Mouse (Mus musculus) C2C12 (cell line): ENCODE data around the gene Pdlim1. TPM values are rescaled to one million over a fixed set of nuclear protein-coding genes. Genes with fewer than 3 reads are reported as not detected.
A peak's percentile ranks its signal among the peaks of the same experiment; 100 is the strongest.

Experiments
- H3K27me3 ChIP-seq: one replicate; pipeline ENCODE4 v1.6.1; 2011; ENCODE audit not compliant: control insufficient read depth, insufficient read depth, insufficient read length
- H3K36me3 ChIP-seq: one replicate; pipeline ENCODE4 v1.6.1; 2011; ENCODE audit not compliant: control insufficient read depth, insufficient read depth
- H3K4me3 ChIP-seq: one replicate; pipeline ENCODE4 v1.5.1; 2011; ENCODE audit warnings: mild to moderate bottlenecking, control low read depth; ENCODE audit not compliant: poor library complexity, insufficient read depth, severe bottlenecking
- H3K79me2 ChIP-seq: one replicate; pipeline ENCODE4 v1.6.1; 2011; ENCODE audit not compliant: control insufficient read depth, insufficient read depth
- H3K79me3 ChIP-seq: one replicate; pipeline ENCODE4 v1.6.1; 2011; ENCODE audit warnings: low read depth, control low read depth
- H3ac ChIP-seq: one replicate; pipeline ENCODE3; 2011; ENCODE audit warnings: low read depth; ENCODE audit not compliant: control insufficient read depth, insufficient read length
- CEBPB ChIP-seq: IDR thresholded peaks from one replicate; pipeline ENCODE4 v1.6.1; 2011; ENCODE audit warnings: low read depth, mild to moderate bottlenecking, control low read depth, moderate library complexity
- CTCF ChIP-seq: IDR thresholded peaks from one replicate; pipeline ENCODE4 v1.5.1; 2011; ENCODE audit not compliant: control insufficient read depth, insufficient read depth, insufficient read length
- FOSL1 ChIP-seq: IDR thresholded peaks from one replicate; pipeline ENCODE4 v1.8.0; 2011; ENCODE audit warnings: mild to moderate bottlenecking, low read length; ENCODE audit not compliant: poor library complexity, insufficient read depth, severe bottlenecking
- MAX ChIP-seq: IDR thresholded peaks from one replicate; pipeline ENCODE4 v1.6.1; 2011; ENCODE audit warnings: mild to moderate bottlenecking, control low read depth
- MYOD1 ChIP-seq: IDR thresholded peaks from one replicate; pipeline ENCODE4 v1.6.1; 2011; ENCODE audit warnings: low read depth; ENCODE audit not compliant: control insufficient read depth, insufficient read length
- MYOG ChIP-seq: IDR thresholded peaks from one replicate; pipeline ENCODE4 v1.6.1; 2011; ENCODE audit not compliant: control insufficient read depth, insufficient read length; ENCODE audit errors: extremely low read depth
- USF1 ChIP-seq: IDR thresholded peaks from one replicate; pipeline ENCODE4 v1.6.1; 2011; ENCODE audit warnings: low read depth, mild to moderate bottlenecking, control low read depth, moderate library complexity
- polyA plus RNA-seq: library from polyadenylated mRNA; unstranded; fragments of >200 nt; fragmentation: generic; extraction: Trizol; gene quantifications from one replicate; pipeline ENCODE4 v1.2.1, GENCODE M21; 2012; ENCODE audit warnings: missing spikeins

Pdlim1 gene
- polyA plus RNA-seq, 1 experiment: 198 TPM

DNA sequence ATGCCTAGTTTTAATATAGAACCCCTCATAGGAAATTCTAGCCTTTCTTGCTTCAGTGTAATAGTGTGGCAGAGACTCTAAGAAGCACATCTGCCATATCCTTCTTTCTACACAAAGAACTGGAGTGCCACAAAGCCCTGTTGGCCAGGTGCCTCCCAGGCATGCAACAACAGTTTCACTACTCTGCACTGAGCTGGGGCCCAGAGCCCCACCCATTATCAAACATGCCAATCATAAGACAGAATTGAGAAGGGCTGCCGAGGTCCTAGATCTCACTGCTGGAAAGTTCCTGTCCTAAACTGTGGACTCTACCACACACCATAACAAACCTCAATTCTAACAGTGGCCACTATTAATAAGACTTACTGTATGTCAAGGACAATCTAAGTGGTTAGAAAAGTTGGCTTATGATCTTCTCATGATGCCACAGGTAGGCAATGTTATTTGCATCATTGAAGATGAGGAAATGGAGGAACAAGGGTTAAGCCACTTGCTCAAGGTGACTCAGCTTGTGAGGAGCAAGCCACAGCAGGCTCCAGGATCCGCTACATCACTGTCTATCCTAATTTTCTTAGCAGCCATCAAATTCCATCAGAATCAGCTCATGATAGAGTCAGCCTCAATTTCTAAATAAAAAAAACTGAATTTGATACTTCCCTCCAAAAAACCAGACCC is 15.1 kb downstream of the Pdlim1 start:
- no peak overlapping the region for H3ac ChIP-seq
- no peak overlapping the region for H3K4me3 ChIP-seq
- H3K79me2 ChIP-seq: peaks cover 100% of the 10 kb centered on the region
- peaks cover 47% of the 10 kb centered on the region for H3K79me3 ChIP-seq
- H3K36me3 ChIP-seq: peaks cover 17% of the 10 kb centered on the region
- H3K27me3 ChIP-seq: no peaks in the 10 kb centered on the region
- no peak for TF ChIP-seq USF1
- peak; percentile 23 for TF ChIP-seq MYOD1
- TF ChIP-seq CEBPB: peak; percentile 23

DNA sequence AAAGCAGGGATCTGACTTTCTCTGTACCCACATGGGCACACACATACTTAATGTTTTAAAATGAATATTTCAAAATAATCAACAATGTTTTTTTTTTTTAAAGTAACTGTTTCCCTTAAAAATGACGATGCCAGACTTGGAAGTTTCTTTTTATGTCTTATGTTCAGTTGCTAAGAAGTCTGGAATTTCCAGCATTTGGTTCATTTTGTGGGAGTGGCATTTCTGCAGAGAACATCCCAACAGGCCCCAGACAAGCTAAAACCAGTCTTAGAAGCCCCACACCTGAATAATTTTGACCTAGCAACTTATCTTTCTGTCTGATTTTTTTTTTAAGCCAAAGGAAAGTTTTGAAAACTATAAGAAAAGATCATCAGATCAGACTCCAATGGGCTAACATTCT is 16.1 kb downstream of the Pdlim1 start:
- peaks cover 41% of the 10 kb centered on the region for H3K79me3 ChIP-seq
- H3K79me2 ChIP-seq: peaks cover 94% of the 10 kb centered on the region
- H3ac ChIP-seq: no peak overlapping the region
- peaks cover 22% of the 10 kb centered on the region for H3K36me3 ChIP-seq
- TF ChIP-seq CEBPB (no peak), MYOG (no peak), USF1 (no peak), CTCF (no peak), MAX (no peak), MYOD1 (no peak), FOSL1 (no peak)
- no peaks in the 10 kb centered on the region for H3K27me3 ChIP-seq
- H3K4me3 ChIP-seq: no peak overlapping the region

DNA sequence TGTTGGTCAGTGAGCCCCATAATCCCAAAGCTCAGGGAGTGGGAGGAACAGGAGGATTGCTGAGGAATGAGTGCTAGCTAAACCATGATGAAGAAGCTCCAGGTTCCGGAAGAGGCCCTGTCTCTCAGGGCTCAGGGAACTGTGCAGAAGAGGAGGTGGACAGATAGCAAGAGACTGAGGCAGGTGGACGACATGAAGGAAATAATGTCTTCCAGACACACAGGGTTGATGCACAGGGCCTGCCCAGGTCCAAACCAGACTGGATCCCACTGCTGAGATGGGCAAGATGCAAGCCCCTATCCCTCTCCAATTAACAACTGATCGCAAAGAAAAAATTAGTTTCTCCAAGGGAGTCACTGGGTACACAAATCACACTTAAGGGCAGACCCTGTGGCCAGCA is 16.9 kb downstream of the Pdlim1 start:
- H3K79me2 ChIP-seq: peaks cover 86% of the 10 kb centered on the region
- no peak overlapping the region for H3K4me3 ChIP-seq
- H3K36me3 ChIP-seq: peaks cover 30% of the 10 kb centered on the region
- no peaks in the 10 kb centered on the region for H3K27me3 ChIP-seq
- H3ac ChIP-seq: no peak overlapping the region
- H3K79me3 ChIP-seq: peaks cover 34% of the 10 kb centered on the region
- TF ChIP-seq CEBPB (no peak), MAX (no peak), MYOG (no peak), FOSL1 (no peak), MYOD1 (no peak), CTCF (no peak), USF1 (no peak)

DNA sequence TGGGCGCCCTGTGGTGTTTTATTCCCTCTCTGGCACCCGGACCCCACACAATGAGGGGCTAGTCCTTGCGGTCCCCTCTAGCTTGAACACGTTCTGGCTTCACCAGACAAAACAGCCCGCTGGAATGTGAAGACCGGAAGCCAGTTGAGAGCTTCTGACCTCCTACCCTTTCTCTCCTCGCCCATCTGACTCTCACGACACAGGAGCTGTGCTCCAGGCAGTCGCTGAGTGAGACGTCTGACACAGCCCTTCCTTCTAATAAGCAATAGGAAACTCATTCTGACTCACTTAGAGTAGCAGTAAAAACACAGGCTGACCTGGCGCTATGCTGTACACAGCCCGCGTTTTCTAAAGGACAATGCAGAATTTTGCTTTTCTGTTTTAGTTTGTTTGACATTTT is 17.9 kb downstream of the Pdlim1 start:
- H3K79me3 ChIP-seq: peaks cover 30% of the 10 kb centered on the region
- no peak overlapping the region for H3K4me3 ChIP-seq
- H3K36me3 ChIP-seq: peaks cover 33% of the 10 kb centered on the region
- peaks cover 76% of the 10 kb centered on the region for H3K79me2 ChIP-seq
- no peak overlapping the region for H3ac ChIP-seq
- TF ChIP-seq MAX (no peak), MYOG (no peak), FOSL1 (no peak), MYOD1 (no peak), CTCF (no peak), USF1 (no peak), CEBPB (no peak)
- no peaks in the 10 kb centered on the region for H3K27me3 ChIP-seq

DNA sequence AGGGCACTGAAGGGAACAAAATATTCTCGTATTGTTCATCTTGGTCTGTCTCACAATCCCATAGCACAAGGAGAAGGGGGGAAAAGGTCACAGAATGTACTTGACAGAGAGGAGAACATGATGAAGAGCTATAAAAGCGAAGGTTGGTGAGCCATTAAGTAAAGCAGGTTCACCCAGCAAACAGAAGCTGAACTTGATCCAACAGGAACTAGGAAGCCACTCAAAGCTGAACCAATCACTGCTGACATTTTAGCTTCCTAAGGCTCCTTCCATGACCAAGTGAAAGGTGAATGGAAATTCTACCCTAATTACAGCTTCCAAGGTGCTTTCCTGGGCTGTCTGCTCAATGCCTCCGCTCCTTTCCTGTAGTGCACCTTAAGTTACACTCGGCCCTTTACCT is 20.5 kb downstream of the Pdlim1 start:
- Histone ChIP-seq H3K4me3 (no peak overlapping the region), H3ac (no peak overlapping the region), H3K36me3 (peaks cover 45% of the 10 kb centered on the region), H3K79me3 (peaks cover 25% of the 10 kb centered on the region), H3K79me2 (peaks cover 50% of the 10 kb centered on the region), H3K27me3 (no peaks in the 10 kb centered on the region)
- TF ChIP-seq CEBPB: no peak
- no peak for TF ChIP-seq MYOD1
- TF ChIP-seq MAX: no peak
- no peak for TF ChIP-seq CTCF
- no peak for TF ChIP-seq FOSL1
- TF ChIP-seq MYOG: no peak
- TF ChIP-seq USF1: no peak

DNA sequence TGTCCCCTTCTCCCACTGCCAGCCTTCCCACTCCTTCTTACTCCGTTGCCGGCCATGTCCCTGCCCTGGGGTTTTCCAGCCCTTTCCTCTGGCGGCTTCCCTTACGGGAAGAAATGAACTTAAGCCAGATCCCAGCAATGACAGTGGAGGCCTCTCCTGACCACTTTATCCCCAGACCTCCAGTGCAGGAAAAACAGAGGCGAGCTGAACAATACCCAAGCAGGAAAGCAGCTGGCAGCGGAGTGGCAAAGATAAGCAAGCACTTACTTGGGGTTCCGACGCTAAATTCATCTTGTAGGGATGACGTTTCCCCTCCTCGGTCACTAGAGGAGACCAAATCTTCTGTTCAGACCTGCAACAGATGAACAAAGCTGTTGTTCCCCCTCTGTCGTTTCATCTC is 22.3 kb downstream of the Pdlim1 start:
- Histone ChIP-seq H3K27me3 (no peaks in the 10 kb centered on the region), H3K79me3 (peaks cover 15% of the 10 kb centered on the region), H3K4me3 (no peak overlapping the region), H3K36me3 (peaks cover 49% of the 10 kb centered on the region), H3K79me2 (peaks cover 32% of the 10 kb centered on the region), H3ac (no peak overlapping the region)
- TF ChIP-seq USF1: no peak
- no peak for TF ChIP-seq FOSL1
- no peak for TF ChIP-seq CTCF
- no peak for TF ChIP-seq CEBPB
- TF ChIP-seq MYOD1: no peak
- no peak for TF ChIP-seq MYOG
- TF ChIP-seq MAX: no peak
